Mouse (Mus musculus) embryonic facial prominence, embryonic 15.5 days (tissue): ENCODE data around the gene Myo1b. TPM values are rescaled to one million over a fixed set of nuclear protein-coding genes. Genes with fewer than 3 reads are reported as not detected.

Experiments used
- ATAC-seq: fragments of 200-750 bp; cut with Nextera tagmentation; 2 replicates; pipeline ENCODE4 v1.8.0; 2017; ENCODE audit warnings: low read depth, moderate TSS enrichment; ENCODE audit not compliant: insufficient number of reproducible peaks, low FRiP score, low TSS enrichment
- H3K27ac ChIP-seq: fragments of 300-500 bp; sonication (generic); replicated peaks from 2 replicates; pipeline ENCODE4 v1.5.1; 2015; ENCODE audit warnings: mild to moderate bottlenecking, inconsistent platforms
- H3K27me3 ChIP-seq: fragments of 300-500 bp; sonication (generic); 2 replicates; pipeline ENCODE4 v1.6.1; 2015; ENCODE audit warnings: inconsistent platforms
- H3K36me3 ChIP-seq: fragments of 300-500 bp; sonication (generic); 2 replicates; pipeline ENCODE4 v1.6.1; 2015; ENCODE audit warnings: mild to moderate bottlenecking, inconsistent platforms
- H3K4me1 ChIP-seq: fragments of 300-500 bp; sonication (generic); 2 replicates; pipeline ENCODE4 v1.6.1; 2015; ENCODE audit warnings: inconsistent platforms
- H3K4me2 ChIP-seq: fragments of 300-500 bp; sonication (generic); replicated peaks from 2 replicates; pipeline ENCODE4 v1.6.1; 2015; ENCODE audit warnings: mild to moderate bottlenecking, inconsistent platforms
- H3K4me3 ChIP-seq: fragments of 300-500 bp; sonication (generic); replicated peaks from 2 replicates; pipeline ENCODE4 v1.5.1; 2015; ENCODE audit warnings: mild to moderate bottlenecking, inconsistent platforms
- H3K9ac ChIP-seq: fragments of 300-500 bp; sonication (generic); 2 replicates; pipeline ENCODE4 v1.6.1; 2015; ENCODE audit warnings: inconsistent platforms
- H3K9me3 ChIP-seq: fragments of 300-500 bp; sonication (generic); replicated peaks from 2 replicates; pipeline ENCODE4 v1.6.1; 2016; ENCODE audit warnings: inconsistent platforms
- WGBS: fragments of 180-500 bp; shearing (Covaris S2); methylation state at CpG from one replicate; pipeline ENCODE4 v1.1.7; 2015; 5-methylcytosine and 5-hydroxymethylcytosine counted together
- polyA plus RNA-seq: library from polyadenylated mRNA; unstranded; fragments of >200 nt; fragmentation: Nextera tagmentation; extraction: Ambion mirVana; gene quantifications from 2 replicates; pipeline ENCODE4 v1.2.1, GENCODE M21; 2015

The Myo1b gene
- polyA plus RNA-seq, 1 experiment from 2014 or later = 76.2 TPM

DNA sequence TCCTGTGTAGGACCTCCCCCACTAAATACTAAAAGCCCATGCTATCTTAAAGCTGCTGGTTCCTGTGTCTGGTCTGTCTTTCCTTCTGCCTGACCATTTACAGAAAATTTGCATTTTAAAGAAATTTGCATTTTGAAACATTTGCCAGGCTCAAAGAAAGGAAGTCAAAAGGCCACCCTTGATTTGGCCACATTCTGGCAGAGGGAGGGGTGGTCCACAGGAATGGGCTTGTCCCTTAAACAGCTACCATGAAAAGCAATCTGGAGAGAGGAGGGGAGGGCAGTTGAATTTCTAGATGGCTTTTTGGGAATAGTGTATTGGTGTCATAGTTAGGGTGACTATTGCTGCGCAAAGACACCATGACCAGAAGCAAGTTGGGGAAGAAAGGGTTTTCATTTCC lies 173.3 kb downstream of the Myo1b start:
- peaks cover 5% of the 10 kb centered on the region; the same call in 1 of the 2 replicates for H3K4me1 ChIP-seq
- no peak overlapping the region for H3K4me3 ChIP-seq
- H3K27ac ChIP-seq = no peak overlapping the region
- H3K4me2 ChIP-seq = no peak overlapping the region
- H3K27me3 ChIP-seq = no peaks in the 10 kb centered on the region
- H3K9me3 ChIP-seq = no peaks in the 10 kb centered on the region
- WGBS = 100% methylated on average over 1 of the region's 1 CpGs
- no peak overlapping the region for H3K9ac ChIP-seq
- no peaks in the 10 kb centered on the region; the same call in 1 of the 2 replicates for H3K36me3 ChIP-seq
- no peak for ATAC-seq

DNA sequence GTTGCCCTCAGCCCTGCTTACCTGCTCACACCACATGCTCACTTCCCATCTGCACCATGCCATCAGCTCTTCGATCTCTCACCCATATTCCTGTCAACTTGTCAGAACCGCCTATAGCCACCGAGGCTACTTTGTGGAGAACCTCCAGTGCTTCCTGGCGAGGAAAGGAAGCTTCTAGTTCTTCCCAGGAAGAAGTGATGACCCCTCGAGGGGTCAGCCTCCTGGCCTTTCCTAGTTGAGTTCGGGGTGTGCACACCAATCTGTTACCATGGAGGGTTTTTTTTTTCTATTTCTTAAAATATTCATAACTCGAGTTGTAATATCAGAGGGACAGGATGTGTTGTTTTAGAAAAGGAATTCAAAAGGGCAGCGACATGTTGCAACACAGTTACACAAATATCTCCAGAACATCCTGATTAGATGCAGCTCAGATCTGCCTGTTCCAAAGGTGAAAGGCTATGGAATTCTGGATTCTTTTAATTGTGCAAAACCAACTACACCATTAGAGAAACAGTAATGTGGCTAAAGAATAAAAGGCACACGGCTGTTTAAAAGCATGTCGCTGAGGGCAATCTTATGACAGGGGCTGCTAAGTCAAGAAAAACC lies 175.1 kb downstream of the Myo1b start:
- 75% methylated on average over 10 of the region's 10 CpGs for WGBS
- no peak for ATAC-seq
- Histone ChIP-seq H3K27ac (no peak overlapping the region), H3K9ac (no peak overlapping the region), H3K4me2 (no peak overlapping the region), H3K36me3 (no peaks in the 10 kb centered on the region; the same call in 1 of the 2 replicates), H3K4me3 (no peak overlapping the region), H3K27me3 (no peaks in the 10 kb centered on the region), H3K9me3 (no peaks in the 10 kb centered on the region), H3K4me1 (no peaks in the 10 kb centered on the region)

GRCm38 (mm10) chr1:51739252-51739852 lies 176.5 kb downstream of the Myo1b start:
- Histone ChIP-seq H3K9ac (no peak overlapping the region), H3K27ac (no peak overlapping the region), H3K9me3 (no peaks in the 10 kb centered on the region), H3K36me3 (no peaks in the 10 kb centered on the region), H3K4me1 (no peaks in the 10 kb centered on the region), H3K4me2 (no peak overlapping the region), H3K4me3 (no peak overlapping the region), H3K27me3 (no peaks in the 10 kb centered on the region)
- no peak for ATAC-seq
- 68% methylated on average over 5 of the region's 5 CpGs for WGBS

DNA sequence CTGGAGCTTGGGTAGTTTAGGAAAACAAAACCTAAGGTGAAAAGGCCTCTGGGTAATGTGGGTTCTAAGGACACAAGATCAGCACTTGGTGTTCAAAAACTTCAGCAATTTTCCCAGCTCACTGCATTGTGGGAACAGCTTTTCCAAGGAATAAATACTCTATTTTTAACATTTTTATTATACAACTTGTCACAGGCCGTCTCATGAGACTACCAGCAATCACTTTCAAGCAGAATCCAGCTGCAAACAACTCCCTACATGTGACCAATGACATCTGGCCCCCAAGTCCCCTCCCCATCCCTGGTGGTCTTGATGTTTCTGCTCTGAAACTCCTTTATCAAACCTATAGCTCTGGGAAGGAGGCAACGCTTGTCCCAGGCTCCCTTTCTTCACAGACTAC lies 179.0 kb downstream of the Myo1b start:
- no peaks in the 10 kb centered on the region for H3K27me3 ChIP-seq
- ATAC-seq = no peak
- no peak overlapping the region for H3K4me3 ChIP-seq
- H3K36me3 ChIP-seq = no peaks in the 10 kb centered on the region
- 68% methylated on average over 2 of the region's 2 CpGs for WGBS
- no peak overlapping the region for H3K9ac ChIP-seq
- H3K9me3 ChIP-seq = no peaks in the 10 kb centered on the region
- no peak overlapping the region for H3K4me2 ChIP-seq
- no peak overlapping the region for H3K27ac ChIP-seq
- no peaks in the 10 kb centered on the region for H3K4me1 ChIP-seq

- H3K27me3 ChIP-seq = no peaks in the 10 kb centered on the region
- no peak overlapping the region for H3K4me3 ChIP-seq
- H3K4me2 ChIP-seq = no peak overlapping the region
- ATAC-seq = no peak
- no peak overlapping the region for H3K27ac ChIP-seq
- H3K9ac ChIP-seq = no peak overlapping the region
- 81% methylated on average over 6 of the region's 6 CpGs for WGBS
- no peaks in the 10 kb centered on the region for H3K9me3 ChIP-seq
- no peaks in the 10 kb centered on the region for H3K4me1 ChIP-seq
- H3K36me3 ChIP-seq = no peaks in the 10 kb centered on the region
Observed at GRCm38 (mm10) chr1:51734721-51735120, 181.2 kb downstream of the Myo1b start.

GRCm38 (mm10) chr1:51729407-51729806 lies 186.5 kb downstream of the Myo1b start:
- Histone ChIP-seq H3K9me3 (no peaks in the 10 kb centered on the region), H3K27me3 (no peaks in the 10 kb centered on the region), H3K36me3 (no peaks in the 10 kb centered on the region), H3K4me1 (no peaks in the 10 kb centered on the region), H3K9ac (no peak overlapping the region), H3K27ac (no peak overlapping the region), H3K4me3 (no peak overlapping the region), H3K4me2 (no peak overlapping the region)
- ATAC-seq = no peak
- WGBS = 82% methylated on average over 1 of the region's 1 CpGs

DNA sequence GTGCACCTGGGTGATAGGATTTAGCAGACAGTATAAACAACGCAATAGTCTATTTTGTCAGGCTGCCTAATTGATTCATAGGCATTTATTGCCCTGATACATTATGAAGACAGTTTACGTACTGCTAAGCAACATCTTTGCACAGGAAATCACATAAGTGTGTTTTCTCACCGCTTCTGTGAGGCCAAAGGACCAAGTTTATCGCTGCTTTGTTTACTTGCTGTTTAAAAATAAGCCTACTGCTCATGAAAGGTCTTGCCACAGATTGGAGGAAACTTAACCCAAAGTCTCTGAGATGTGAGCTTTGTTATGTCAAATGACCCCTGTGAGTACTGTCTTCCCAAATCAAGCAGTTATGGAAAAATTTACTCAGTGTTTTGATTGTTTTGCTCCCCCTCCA lies 187.1 kb downstream of the Myo1b start:
- no peak overlapping the region for H3K4me2 ChIP-seq

GRCm38 (mm10) chr1:51719897-51720673 lies 195.8 kb downstream of the Myo1b start:
- no peaks in the 10 kb centered on the region for H3K27me3 ChIP-seq
- no peak overlapping the region for H3K4me3 ChIP-seq
- H3K4me2 ChIP-seq = no peak overlapping the region
- WGBS = 71% methylated on average over 9 of the region's 9 CpGs
- ATAC-seq = no peak
- H3K36me3 ChIP-seq = no peaks in the 10 kb centered on the region
- H3K9ac ChIP-seq = no peak overlapping the region
- no peaks in the 10 kb centered on the region for H3K9me3 ChIP-seq
- no peaks in the 10 kb centered on the region for H3K4me1 ChIP-seq
- H3K27ac ChIP-seq = no peak overlapping the region

More for the DNA sequence above, 187.1 kb downstream of the Myo1b start:
- Histone ChIP-seq H3K9ac (no peak overlapping the region), H3K27me3 (no peaks in the 10 kb centered on the region), H3K27ac (no peak overlapping the region), H3K36me3 (no peaks in the 10 kb centered on the region), H3K4me1 (no peaks in the 10 kb centered on the region), H3K4me3 (no peak overlapping the region), H3K9me3 (no peaks in the 10 kb centered on the region)
- WGBS = 84% methylated on average over 4 of the region's 4 CpGs
- no peak for ATAC-seq

- 76% methylated on average over 2 of the region's 2 CpGs for WGBS
Observed at GRCm38 (mm10) chr1:51710831-51711230, 205.0 kb downstream of the Myo1b start.

DNA sequence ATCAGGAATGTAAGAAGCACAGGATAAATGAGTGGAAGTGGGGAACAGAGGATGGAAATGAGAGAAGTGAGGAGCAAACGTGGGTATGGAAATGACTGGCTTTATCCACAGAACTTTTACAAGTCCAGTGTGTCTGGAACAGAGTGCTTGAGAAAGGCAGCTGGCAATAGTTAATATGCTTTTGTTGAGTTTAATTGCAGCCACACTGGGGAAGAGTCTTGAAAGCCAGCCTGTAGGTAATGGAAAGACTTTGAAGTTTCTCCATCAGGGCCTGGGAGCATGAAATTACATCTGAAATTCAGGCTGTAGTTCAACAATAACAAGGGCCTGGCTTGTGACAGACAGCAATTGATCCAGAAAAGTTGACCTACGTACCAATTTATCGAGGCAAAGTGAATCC lies 209.8 kb downstream of the Myo1b start:
- H3K36me3 ChIP-seq = no peaks in the 10 kb centered on the region
- 46% methylated on average over 3 of the region's 3 CpGs for WGBS

More at GRCm38 (mm10) chr1:51710831-51711230, 205.0 kb downstream of the Myo1b start:
- no peak for ATAC-seq
- H3K9ac ChIP-seq = no peak overlapping the region
- H3K27ac ChIP-seq = no peak overlapping the region
- H3K4me3 ChIP-seq = no peak overlapping the region
- no peaks in the 10 kb centered on the region for H3K4me1 ChIP-seq
- H3K27me3 ChIP-seq = no peaks in the 10 kb centered on the region
- H3K36me3 ChIP-seq = no peaks in the 10 kb centered on the region
- H3K9me3 ChIP-seq = no peaks in the 10 kb centered on the region
- H3K4me2 ChIP-seq = no peak overlapping the region

GRCm38 (mm10) chr1:51704610-51705009 lies 211.3 kb downstream of the Myo1b start:
- Histone ChIP-seq H3K4me1 (no peaks in the 10 kb centered on the region), H3K27ac (no peak overlapping the region), H3K9me3 (no peaks in the 10 kb centered on the region), H3K27me3 (no peaks in the 10 kb centered on the region), H3K9ac (no peak overlapping the region), H3K36me3 (no peaks in the 10 kb centered on the region), H3K4me3 (no peak overlapping the region), H3K4me2 (no peak overlapping the region)
- WGBS = 64% methylated on average over 4 of the region's 4 CpGs
- no peak for ATAC-seq

More for the DNA sequence above, 209.8 kb downstream of the Myo1b start:
- Histone ChIP-seq H3K4me2 (no peak overlapping the region), H3K4me1 (no peaks in the 10 kb centered on the region), H3K9ac (no peak overlapping the region), H3K27ac (no peak overlapping the region), H3K27me3 (no peaks in the 10 kb centered on the region), H3K4me3 (no peak overlapping the region), H3K9me3 (no peaks in the 10 kb centered on the region)
- ATAC-seq = no peak
